Mouse (Mus musculus): ENCODE data around the gene Cbx1. TPM values are rescaled to one million over a fixed set of nuclear protein-coding genes. Genes with fewer than 3 reads are reported as not detected.

Gene Cbx1
- total RNA-seq, 1 experiment, result 153 TPM

DNA sequence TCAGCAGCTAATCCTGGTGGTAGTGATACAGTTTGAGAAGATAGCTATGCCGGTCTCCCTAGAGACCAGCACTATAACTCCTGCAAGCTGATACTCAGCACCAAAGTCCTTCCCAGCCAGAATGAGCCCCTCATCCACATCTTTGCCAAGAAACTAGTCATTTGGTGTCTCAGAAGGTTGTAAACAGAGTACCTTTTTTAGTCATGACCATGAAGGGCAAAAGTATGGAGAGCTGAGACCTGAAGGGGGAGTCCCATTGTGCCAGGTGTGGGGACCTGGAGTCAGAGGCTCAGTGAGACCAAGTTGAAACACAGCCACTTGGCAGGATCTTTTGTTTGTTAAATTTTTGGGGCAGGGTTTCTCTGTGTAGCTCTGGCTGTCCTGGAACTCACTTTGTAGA, 45.2 kb downstream of the Cbx1 start:
- Histone ChIP-seq H3K9ac (ENCODE audit: insufficient read depth, low read depth, low read length, poor library complexity, severe bottlenecking) (no peak overlapping the region), H3K27ac (ENCODE audit: insufficient read depth, low read depth, low read length, poor library complexity, severe bottlenecking) (no peak overlapping the region), H3K9me3 (ENCODE audit: control insufficient read depth, insufficient read depth, low read depth, low read length) (no peaks in the 10 kb centered on the region), H3K36me3 (ENCODE audit: control insufficient read depth, insufficient read depth, low read length, poor library complexity, severe bottlenecking) (no peaks in the 10 kb centered on the region), H3K4me3 (ENCODE audit: insufficient read depth in 1 of 2, low read depth in 1 of 2, low read length in 2 of 2, poor library complexity in 1 of 2, severe bottlenecking in 1 of 2) (no peak overlapping the region), H3K4me1 (ENCODE audit: control insufficient read depth in 2 of 2, insufficient read depth in 2 of 2, low read length in 2 of 2, poor library complexity in 1 of 2) (no peaks in the 10 kb centered on the region; a peak in 1 of 4 replicates)
- in situ Hi-C loops (cut with MboI; ENCODE audit: low sequenced_read_pairs in 2 of 2, unreplicated experiment in 2 of 2), result no loop called here
- no peak for TF ChIP-seq ZC3H11A (IDR thresholded peaks at IDR 0.05; ENCODE audit: borderline replicate concordance, low read depth, low read length)
- TF ChIP-seq CHD2 (IDR thresholded peaks at IDR 0.05; ENCODE audit: low read depth, low read length), result no peak
- TF ChIP-seq HCFC1 (IDR thresholded peaks at IDR 0.05; ENCODE audit: borderline replicate concordance, insufficient read depth, low read length), result no peak
- TF ChIP-seq MAFK (IDR thresholded peaks at IDR 0.05; ENCODE audit: insufficient read depth, low read depth, low read length), result no peak
- TF ChIP-seq ZNF384 (IDR thresholded peaks at IDR 0.05; ENCODE audit: low read depth, low read length), result no peak
- no peak for DNase-seq (ENCODE audit: low read depth, low spot score)

DNA sequence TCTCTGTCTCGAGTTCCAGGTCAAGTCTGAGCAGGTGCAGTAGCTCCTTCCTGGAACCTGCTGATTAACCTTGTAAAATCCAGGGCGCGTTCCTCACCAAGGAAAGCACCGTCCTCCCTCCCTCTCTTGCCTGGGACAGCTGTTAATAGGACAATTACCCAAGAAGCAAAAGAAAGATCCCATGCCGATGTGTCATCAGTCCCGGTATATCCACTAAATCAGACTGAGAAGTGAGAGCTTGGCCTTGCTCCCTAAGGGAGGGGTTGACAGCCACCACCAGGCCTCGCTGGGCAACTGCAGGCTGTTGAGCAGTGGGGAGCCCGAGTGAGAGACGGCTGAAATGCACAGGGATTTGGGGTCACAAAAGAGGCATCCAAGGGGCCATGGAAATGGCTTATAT, 48.4 kb downstream of the Cbx1 start:
- in situ Hi-C loops (cut with MboI; ENCODE audit: low sequenced_read_pairs in 2 of 2, unreplicated experiment in 2 of 2), result no loop called here
- Histone ChIP-seq H3K9ac (ENCODE audit: insufficient read depth, low read depth, low read length, poor library complexity, severe bottlenecking) (no peak overlapping the region), H3K4me1 (ENCODE audit: control insufficient read depth in 2 of 2, insufficient read depth in 2 of 2, low read length in 2 of 2, poor library complexity in 1 of 2) (peaks cover 0 to 4% of the 10 kb centered on the region in 2 experiments; a peak in 1 of 4 replicates), H3K9me3 (ENCODE audit: control insufficient read depth, insufficient read depth, low read depth, low read length) (no peaks in the 10 kb centered on the region), H3K4me3 (ENCODE audit: insufficient read depth in 1 of 2, low read depth in 1 of 2, low read length in 2 of 2, poor library complexity in 1 of 2, severe bottlenecking in 1 of 2) (no peak overlapping the region), H3K27ac (ENCODE audit: insufficient read depth, low read depth, low read length, poor library complexity, severe bottlenecking) (no peak overlapping the region), H3K36me3 (ENCODE audit: control insufficient read depth, insufficient read depth, low read length, poor library complexity, severe bottlenecking) (no peaks in the 10 kb centered on the region)
- TF ChIP-seq CHD2 (IDR thresholded peaks at IDR 0.05; ENCODE audit: low read depth, low read length) (no peak), MAFK (IDR thresholded peaks at IDR 0.05; ENCODE audit: insufficient read depth, low read depth, low read length) (no peak), ZC3H11A (IDR thresholded peaks at IDR 0.05; ENCODE audit: borderline replicate concordance, low read depth, low read length) (no peak), HCFC1 (IDR thresholded peaks at IDR 0.05; ENCODE audit: borderline replicate concordance, insufficient read depth, low read length) (no peak), ZNF384 (IDR thresholded peaks at IDR 0.05; ENCODE audit: low read depth, low read length) (no peak)
- no peak for DNase-seq (ENCODE audit: low read depth, low spot score)

DNA sequence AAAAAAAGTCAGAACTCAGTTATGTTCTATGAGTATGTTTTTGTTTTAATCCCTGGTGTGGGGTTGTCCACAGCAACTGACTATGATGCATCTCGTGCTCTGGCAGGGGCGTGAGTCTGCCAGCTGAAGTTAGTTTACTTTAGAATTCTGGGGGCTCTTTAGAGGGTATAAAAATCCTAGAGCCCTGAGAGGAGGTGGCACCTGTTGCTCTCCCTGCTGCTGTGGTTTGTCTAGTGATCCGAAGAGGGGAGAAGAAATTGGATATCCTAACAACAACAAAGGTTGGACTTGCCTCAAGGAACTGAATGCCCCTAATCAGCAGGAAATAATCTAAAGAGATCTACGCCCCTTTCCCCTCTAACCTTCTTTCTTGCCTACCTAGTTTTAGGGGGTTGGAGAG, 49.4 kb downstream of the Cbx1 start:
- TF ChIP-seq HCFC1 (IDR thresholded peaks at IDR 0.05; ENCODE audit: borderline replicate concordance, insufficient read depth, low read length) (no peak), ZNF384 (IDR thresholded peaks at IDR 0.05; ENCODE audit: low read depth, low read length) (no peak), ZC3H11A (IDR thresholded peaks at IDR 0.05; ENCODE audit: borderline replicate concordance, low read depth, low read length) (no peak), CHD2 (IDR thresholded peaks at IDR 0.05; ENCODE audit: low read depth, low read length) (no peak), MAFK (IDR thresholded peaks at IDR 0.05; ENCODE audit: insufficient read depth, low read depth, low read length) (no peak)
- peaks cover 0 to 4% of the 10 kb centered on the region in 2 experiments; a peak in 1 of 4 replicates for H3K4me1 ChIP-seq (ENCODE audit: control insufficient read depth in 2 of 2, insufficient read depth in 2 of 2, low read length in 2 of 2, poor library complexity in 1 of 2)
- H3K4me3 ChIP-seq (ENCODE audit: insufficient read depth in 1 of 2, low read depth in 1 of 2, low read length in 2 of 2, poor library complexity in 1 of 2, severe bottlenecking in 1 of 2), result no peak overlapping the region
- no peak overlapping the region for H3K9ac ChIP-seq (ENCODE audit: insufficient read depth, low read depth, low read length, poor library complexity, severe bottlenecking)
- no peaks in the 10 kb centered on the region for H3K9me3 ChIP-seq (ENCODE audit: control insufficient read depth, insufficient read depth, low read depth, low read length)
- H3K36me3 ChIP-seq (ENCODE audit: control insufficient read depth, insufficient read depth, low read length, poor library complexity, severe bottlenecking), result no peaks in the 10 kb centered on the region
- H3K27ac ChIP-seq (ENCODE audit: insufficient read depth, low read depth, low read length, poor library complexity, severe bottlenecking), result no peak overlapping the region
- no peak for DNase-seq (ENCODE audit: low read depth, low spot score)
- in situ Hi-C loops (cut with MboI; ENCODE audit: low sequenced_read_pairs in 2 of 2, unreplicated experiment in 2 of 2), result no loop called here

- TF ChIP-seq CHD2 (IDR thresholded peaks at IDR 0.05; ENCODE audit: low read depth, low read length) (no peak), ZNF384 (IDR thresholded peaks at IDR 0.05; ENCODE audit: low read depth, low read length) (no peak), HCFC1 (IDR thresholded peaks at IDR 0.05; ENCODE audit: borderline replicate concordance, insufficient read depth, low read length) (no peak), ZC3H11A (IDR thresholded peaks at IDR 0.05; ENCODE audit: borderline replicate concordance, low read depth, low read length) (no peak), MAFK (IDR thresholded peaks at IDR 0.05; ENCODE audit: insufficient read depth, low read depth, low read length) (no peak)
- DNase-seq (ENCODE audit: low read depth, low spot score), result no peak
- H3K36me3 ChIP-seq (ENCODE audit: control insufficient read depth, insufficient read depth, low read length, poor library complexity, severe bottlenecking), result no peaks in the 10 kb centered on the region
- H3K4me3 ChIP-seq (ENCODE audit: insufficient read depth in 1 of 2, low read depth in 1 of 2, low read length in 2 of 2, poor library complexity in 1 of 2, severe bottlenecking in 1 of 2), result no peak overlapping the region
- no peaks in the 10 kb centered on the region for H3K9me3 ChIP-seq (ENCODE audit: control insufficient read depth, insufficient read depth, low read depth, low read length)
- H3K27ac ChIP-seq (ENCODE audit: insufficient read depth, low read depth, low read length, poor library complexity, severe bottlenecking), result no peak overlapping the region
- peaks cover 0 to 4% of the 10 kb centered on the region in 2 experiments; a peak in 1 of 4 replicates for H3K4me1 ChIP-seq (ENCODE audit: control insufficient read depth in 2 of 2, insufficient read depth in 2 of 2, low read length in 2 of 2, poor library complexity in 1 of 2)
- in situ Hi-C loops (cut with MboI; ENCODE audit: low sequenced_read_pairs in 2 of 2, unreplicated experiment in 2 of 2), result no loop called here
- no peak overlapping the region for H3K9ac ChIP-seq (ENCODE audit: insufficient read depth, low read depth, low read length, poor library complexity, severe bottlenecking)
These were observed 50.5 kb downstream of the Cbx1 start for GRCm38 (mm10) chr11:96839428-96839827.

GRCm38 (mm10) chr11:96839877-96840276, 51.0 kb downstream of the Cbx1 start:
- no peak for DNase-seq (ENCODE audit: low read depth, low spot score)
- Histone ChIP-seq H3K36me3 (ENCODE audit: control insufficient read depth, insufficient read depth, low read length, poor library complexity, severe bottlenecking) (no peaks in the 10 kb centered on the region), H3K9ac (ENCODE audit: insufficient read depth, low read depth, low read length, poor library complexity, severe bottlenecking) (no peak overlapping the region), H3K4me1 (ENCODE audit: control insufficient read depth in 2 of 2, insufficient read depth in 2 of 2, low read length in 2 of 2, poor library complexity in 1 of 2) (peaks cover 0 to 4% of the 10 kb centered on the region in 2 experiments; a peak in 1 of 4 replicates), H3K27ac (ENCODE audit: insufficient read depth, low read depth, low read length, poor library complexity, severe bottlenecking) (no peak overlapping the region), H3K9me3 (ENCODE audit: control insufficient read depth, insufficient read depth, low read depth, low read length) (no peaks in the 10 kb centered on the region), H3K4me3 (ENCODE audit: insufficient read depth in 1 of 2, low read depth in 1 of 2, low read length in 2 of 2, poor library complexity in 1 of 2, severe bottlenecking in 1 of 2) (no peak overlapping the region)
- no peak for TF ChIP-seq ZNF384 (IDR thresholded peaks at IDR 0.05; ENCODE audit: low read depth, low read length)
- in situ Hi-C loops (cut with MboI; ENCODE audit: low sequenced_read_pairs in 2 of 2, unreplicated experiment in 2 of 2), result no loop called here

All from ES-E14 (cell line).